Mouse (Mus musculus): ENCODE data around the gene Fam222b. TPM values are rescaled to one million over a fixed set of nuclear protein-coding genes. Genes with fewer than 3 reads are reported as not detected.
"Not testable (repeated sequence)": the region's sequence is repeated elsewhere in the genome, so short reads cannot be mapped to it uniquely, and the experiment has no call there.

Fam222b gene
- polyA plus RNA-seq, 1 experiment from 2014 or later = 22.3 TPM

DNA sequence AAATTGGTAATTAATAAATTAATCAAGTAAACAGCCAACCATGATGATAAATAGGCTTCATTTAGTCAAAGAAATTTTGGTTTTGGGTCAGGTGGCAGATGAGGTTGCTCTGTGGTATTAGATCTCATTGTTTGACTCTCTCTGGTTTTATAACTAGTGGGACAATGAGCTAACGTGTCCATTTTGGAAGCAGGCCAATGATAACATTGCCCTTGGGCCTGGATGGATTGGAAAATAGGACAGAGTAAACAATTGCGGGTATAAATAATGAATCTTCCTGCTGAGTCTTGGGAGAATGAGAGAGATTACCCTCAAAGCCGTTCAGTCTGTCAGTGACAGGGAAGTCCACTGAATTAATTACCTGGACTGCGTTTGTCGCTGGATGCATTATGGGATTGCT lies 26.7 kb downstream of the Fam222b start:
- Histone ChIP-seq H3K4me3 (ENCODE audit: low read depth, low read length) (no peak overlapping the region), H3K27me3 (replicated peaks; ENCODE audit: control insufficient read depth, insufficient read depth, low read length) (no peaks in the 10 kb centered on the region), H3K4me1 (ENCODE audit: control insufficient read depth, insufficient read depth, low read length) (peaks cover 5% of the 10 kb centered on the region; the same call in 1 of the 2 replicates), H3K27ac (ENCODE audit: low read depth, low read length) (no peak overlapping the region), H3K9me3 (replicated peaks; ENCODE audit: control insufficient read depth, low read length) (no peaks in the 10 kb centered on the region), H3K36me3 (ENCODE audit: control insufficient read depth, insufficient read depth, low read length) (no peaks in the 10 kb centered on the region), H3K4me2 (ENCODE audit: low read length) (no peak overlapping the region), H3K9ac (ENCODE audit: low read length) (no peak overlapping the region)
- 44% methylated on average over 5 of the region's 5 CpGs for WGBS
- no peak for DNase-seq (ENCODE audit: low spot score)
- no peak for ATAC-seq

DNA sequence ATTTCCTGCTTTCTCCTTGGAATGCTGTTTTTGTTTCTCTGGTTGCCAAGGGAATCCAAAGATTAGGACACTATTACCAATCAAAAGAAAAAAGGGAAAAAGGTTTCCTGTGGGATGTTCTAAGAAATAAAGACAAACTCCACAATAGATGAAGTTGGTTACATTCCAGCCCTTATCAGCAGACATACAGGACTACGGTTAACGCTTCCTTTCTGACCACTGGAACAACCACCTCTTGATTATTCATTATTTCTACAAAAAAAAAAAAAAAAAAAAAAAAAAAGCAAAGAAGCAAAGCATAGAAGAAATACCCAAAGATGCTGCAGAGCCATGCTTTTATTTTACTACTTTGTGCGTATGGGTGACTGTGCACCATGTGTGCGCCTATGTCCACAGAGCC lies 28.4 kb downstream of the Fam222b start:
- 92% methylated on average over 4 of the region's 4 CpGs for WGBS
- H3K9me3 ChIP-seq (replicated peaks; ENCODE audit: control insufficient read depth, low read length) = no peaks in the 10 kb centered on the region

DNA sequence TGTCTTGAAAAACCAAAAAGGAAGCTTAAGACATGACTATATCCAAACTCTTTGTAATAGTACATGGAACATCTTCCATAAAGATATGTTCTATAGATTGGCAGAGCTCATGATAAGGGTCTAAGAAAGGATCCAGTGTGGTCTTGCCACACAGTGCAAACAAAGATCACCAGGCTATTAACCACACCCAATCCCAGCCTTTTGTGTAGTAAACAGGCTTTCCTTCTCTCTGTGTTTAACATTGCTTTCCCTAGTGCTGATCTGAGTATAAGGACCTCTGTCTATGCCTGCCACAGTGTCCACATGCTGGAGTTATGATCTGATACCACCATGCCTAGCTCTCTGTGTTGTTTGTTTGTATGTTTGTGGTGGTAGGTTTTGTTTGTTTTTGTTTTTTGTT lies 29.3 kb downstream of the Fam222b start:
- H3K9ac ChIP-seq (ENCODE audit: low read length) = no peak overlapping the region
- H3K36me3 ChIP-seq (ENCODE audit: control insufficient read depth, insufficient read depth, low read length) = no peaks in the 10 kb centered on the region
- H3K27me3 ChIP-seq (replicated peaks; ENCODE audit: control insufficient read depth, insufficient read depth, low read length) = no peaks in the 10 kb centered on the region
- no peak for ATAC-seq
- H3K27ac ChIP-seq (ENCODE audit: low read depth, low read length) = no peak overlapping the region
- H3K4me2 ChIP-seq (ENCODE audit: low read length) = no peak overlapping the region
- no peaks in the 10 kb centered on the region for H3K4me1 ChIP-seq (ENCODE audit: control insufficient read depth, insufficient read depth, low read length)
- H3K9me3 ChIP-seq (replicated peaks; ENCODE audit: control insufficient read depth, low read length) = no peaks in the 10 kb centered on the region
- no peak overlapping the region for H3K4me3 ChIP-seq (ENCODE audit: low read depth, low read length)
- DNase-seq (ENCODE audit: low spot score) = no peak

More for the DNA sequence above, 28.4 kb downstream of the Fam222b start:
- no peaks in the 10 kb centered on the region for H3K4me1 ChIP-seq (ENCODE audit: control insufficient read depth, insufficient read depth, low read length)
- H3K27me3 ChIP-seq (replicated peaks; ENCODE audit: control insufficient read depth, insufficient read depth, low read length) = no peaks in the 10 kb centered on the region
- ATAC-seq (no peak), DNase-seq (ENCODE audit: low spot score) (no peak)
- no peak overlapping the region for H3K27ac ChIP-seq (ENCODE audit: low read depth, low read length)
- no peaks in the 10 kb centered on the region for H3K36me3 ChIP-seq (ENCODE audit: control insufficient read depth, insufficient read depth, low read length)
- no peak overlapping the region for H3K4me2 ChIP-seq (ENCODE audit: low read length)
- no peak overlapping the region for H3K4me3 ChIP-seq (ENCODE audit: low read depth, low read length)
- H3K9ac ChIP-seq (ENCODE audit: low read length) = no peak overlapping the region

DNA sequence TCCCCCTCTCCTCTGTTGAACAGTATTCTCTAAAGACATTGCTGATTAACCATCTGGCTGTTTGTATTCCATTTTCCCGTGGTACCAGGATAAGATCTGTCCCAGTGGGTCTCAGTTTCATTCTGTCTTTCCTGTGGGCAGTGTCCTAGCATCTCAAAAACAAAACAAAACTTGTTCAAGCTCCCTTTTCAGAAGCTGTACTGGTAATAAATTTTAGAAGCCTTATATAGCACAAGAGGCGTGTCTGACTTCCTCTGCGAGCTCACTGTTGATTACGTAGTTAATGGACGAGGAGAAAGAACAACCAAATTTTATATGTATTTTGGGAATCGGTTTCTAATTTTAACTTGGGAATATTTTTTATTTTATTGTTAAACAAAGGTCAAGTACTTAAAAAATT lies 31.2 kb downstream of the Fam222b start:
- 84% methylated on average over 6 of the region's 6 CpGs for WGBS
- H3K9ac ChIP-seq (ENCODE audit: low read length) = no peak overlapping the region
- H3K9me3 ChIP-seq (replicated peaks; ENCODE audit: control insufficient read depth, low read length) = no peaks in the 10 kb centered on the region
- H3K4me3 ChIP-seq (ENCODE audit: low read depth, low read length) = no peak overlapping the region
- DNase-seq (ENCODE audit: low spot score) (peak; percentile 14), ATAC-seq (no peak)
- no peaks in the 10 kb centered on the region for H3K36me3 ChIP-seq (ENCODE audit: control insufficient read depth, insufficient read depth, low read length)
- H3K27me3 ChIP-seq (replicated peaks; ENCODE audit: control insufficient read depth, insufficient read depth, low read length) = no peaks in the 10 kb centered on the region
- no peaks in the 10 kb centered on the region for H3K4me1 ChIP-seq (ENCODE audit: control insufficient read depth, insufficient read depth, low read length)
- H3K27ac ChIP-seq (ENCODE audit: low read depth, low read length) = no peak overlapping the region
- no peak overlapping the region for H3K4me2 ChIP-seq (ENCODE audit: low read length)

DNA sequence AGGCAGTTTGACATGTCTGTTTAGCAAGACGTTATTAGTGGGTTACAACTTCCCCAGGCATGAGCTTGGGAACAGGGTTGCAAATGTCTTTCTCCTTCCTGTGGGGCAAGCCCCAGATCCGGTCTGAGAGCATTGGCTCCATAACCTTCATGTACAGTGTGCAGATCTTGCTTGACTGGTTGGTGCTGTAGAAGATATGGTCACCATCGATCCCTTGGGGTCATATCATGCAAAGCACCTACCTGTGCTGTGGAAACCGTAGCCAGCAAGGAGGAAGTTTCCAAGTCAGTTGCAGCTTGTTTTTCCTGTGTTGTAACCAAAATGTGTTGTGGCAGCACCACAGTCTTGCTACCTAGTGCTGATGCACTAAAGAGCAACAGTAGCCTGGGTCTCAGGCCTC lies 32.3 kb downstream of the Fam222b start:
- Histone ChIP-seq H3K27ac (ENCODE audit: low read depth, low read length) (no peak overlapping the region), H3K4me3 (ENCODE audit: low read depth, low read length) (no peak overlapping the region), H3K9ac (ENCODE audit: low read length) (no peak overlapping the region), H3K4me1 (ENCODE audit: control insufficient read depth, insufficient read depth, low read length) (no peaks in the 10 kb centered on the region), H3K9me3 (replicated peaks; ENCODE audit: control insufficient read depth, low read length) (no peaks in the 10 kb centered on the region), H3K36me3 (ENCODE audit: control insufficient read depth, insufficient read depth, low read length) (no peaks in the 10 kb centered on the region), H3K27me3 (replicated peaks; ENCODE audit: control insufficient read depth, insufficient read depth, low read length) (no peaks in the 10 kb centered on the region), H3K4me2 (ENCODE audit: low read length) (no peak overlapping the region)
- ATAC-seq (no peak), DNase-seq (ENCODE audit: low spot score) (no peak)
- WGBS = 92% methylated on average over 4 of the region's 4 CpGs

DNA sequence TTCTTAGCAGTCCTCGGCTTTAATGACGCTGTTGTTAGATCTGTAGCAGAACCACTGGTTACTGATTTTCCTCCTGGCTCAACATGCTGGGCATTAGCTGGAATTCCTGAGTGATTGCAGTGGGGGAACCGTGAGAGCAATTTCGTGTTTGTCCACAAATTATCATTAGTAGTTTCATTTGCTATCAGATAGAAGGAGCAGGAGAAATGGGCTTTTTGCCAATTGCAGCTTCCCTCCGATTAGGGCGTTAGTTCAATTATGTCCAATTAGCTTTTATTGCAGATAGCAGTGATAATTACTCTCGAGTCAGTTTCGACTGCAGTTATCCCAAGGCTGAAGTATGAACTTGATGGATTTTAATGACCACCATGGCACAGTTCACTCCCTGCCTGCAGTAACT lies 35.0 kb downstream of the Fam222b start:
- 44% methylated on average over 8 of the region's 8 CpGs for WGBS
- Histone ChIP-seq H3K27me3 (replicated peaks; ENCODE audit: control insufficient read depth, insufficient read depth, low read length) (no peaks in the 10 kb centered on the region), H3K9ac (ENCODE audit: low read length) (no peak overlapping the region), H3K9me3 (replicated peaks; ENCODE audit: control insufficient read depth, low read length) (no peaks in the 10 kb centered on the region), H3K4me2 (ENCODE audit: low read length) (no peak overlapping the region), H3K4me1 (ENCODE audit: control insufficient read depth, insufficient read depth, low read length) (no peaks in the 10 kb centered on the region), H3K4me3 (ENCODE audit: low read depth, low read length) (no peak overlapping the region), H3K27ac (ENCODE audit: low read depth, low read length) (no peak overlapping the region), H3K36me3 (ENCODE audit: control insufficient read depth, insufficient read depth, low read length) (no peaks in the 10 kb centered on the region)
- ATAC-seq (no peak), DNase-seq (ENCODE audit: low spot score) (peak; percentile 59)

DNA sequence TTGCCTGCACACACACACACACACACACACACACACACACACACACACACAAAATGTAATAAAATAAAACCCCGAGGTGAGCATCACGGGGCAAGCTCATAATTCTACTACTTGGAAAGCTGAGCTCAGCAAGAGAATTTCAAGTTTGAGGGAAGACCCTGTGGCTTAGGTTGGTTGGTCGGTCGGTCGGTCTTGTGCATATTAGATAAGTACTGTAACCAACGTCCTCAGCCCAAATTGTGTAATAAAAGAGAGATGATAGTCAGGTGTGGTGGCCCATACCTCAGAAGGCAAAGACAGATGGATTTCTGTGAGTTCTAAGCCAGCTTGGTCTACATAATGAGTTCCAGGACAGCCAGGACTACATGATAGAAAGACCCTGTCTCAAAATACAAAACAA lies 39.5 kb downstream of the Fam222b start:
- Histone ChIP-seq H3K36me3 (ENCODE audit: control insufficient read depth, insufficient read depth, low read length) (no peaks in the 10 kb centered on the region), H3K27ac (ENCODE audit: low read depth, low read length) (no peak overlapping the region), H3K9me3 (replicated peaks; ENCODE audit: control insufficient read depth, low read length) (no peaks in the 10 kb centered on the region), H3K27me3 (replicated peaks; ENCODE audit: control insufficient read depth, insufficient read depth, low read length) (no peaks in the 10 kb centered on the region), H3K4me1 (ENCODE audit: control insufficient read depth, insufficient read depth, low read length) (no peaks in the 10 kb centered on the region), H3K4me2 (ENCODE audit: low read length) (no peak overlapping the region), H3K4me3 (ENCODE audit: low read depth, low read length) (no peak overlapping the region), H3K9ac (ENCODE audit: low read length) (no peak overlapping the region)
- ATAC-seq (no peak), DNase-seq (ENCODE audit: low spot score) (no peak)
- 91% methylated on average over 6 of the region's 6 CpGs for WGBS

DNA sequence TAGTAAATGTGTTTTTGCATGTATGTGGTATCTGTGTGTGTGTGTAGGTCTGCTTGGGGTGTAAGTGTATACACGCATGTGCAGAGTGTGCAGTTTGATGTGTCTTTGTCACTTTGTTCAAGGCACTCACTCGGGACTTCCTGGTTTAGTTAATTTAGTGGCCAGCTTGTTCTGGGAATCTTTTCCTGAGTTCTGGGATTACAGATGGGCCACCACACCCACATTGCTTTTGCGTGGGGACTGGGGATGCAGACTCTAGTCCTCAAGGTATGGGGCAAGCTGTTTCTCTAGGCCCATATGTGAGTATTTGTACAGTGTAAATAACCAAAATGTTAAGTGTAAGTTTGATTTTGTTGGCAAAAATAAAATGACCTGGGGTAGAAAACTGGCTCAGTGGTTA lies 39.9 kb downstream of the Fam222b start:
- no peak overlapping the region for H3K9ac ChIP-seq (ENCODE audit: low read length)
- no peak overlapping the region for H3K27ac ChIP-seq (ENCODE audit: low read depth, low read length)
- no peak overlapping the region for H3K4me2 ChIP-seq (ENCODE audit: low read length)
- ATAC-seq (no peak), DNase-seq (ENCODE audit: low spot score) (no peak)
- H3K4me1 ChIP-seq (ENCODE audit: control insufficient read depth, insufficient read depth, low read length) = no peaks in the 10 kb centered on the region
- H3K27me3 ChIP-seq (replicated peaks; ENCODE audit: control insufficient read depth, insufficient read depth, low read length) = no peaks in the 10 kb centered on the region
- no peaks in the 10 kb centered on the region for H3K36me3 ChIP-seq (ENCODE audit: control insufficient read depth, insufficient read depth, low read length)
- no peak overlapping the region for H3K4me3 ChIP-seq (ENCODE audit: low read depth, low read length)
- 90% methylated on average over 3 of the region's 3 CpGs for WGBS
- no peaks in the 10 kb centered on the region for H3K9me3 ChIP-seq (replicated peaks; ENCODE audit: control insufficient read depth, low read length)

DNA sequence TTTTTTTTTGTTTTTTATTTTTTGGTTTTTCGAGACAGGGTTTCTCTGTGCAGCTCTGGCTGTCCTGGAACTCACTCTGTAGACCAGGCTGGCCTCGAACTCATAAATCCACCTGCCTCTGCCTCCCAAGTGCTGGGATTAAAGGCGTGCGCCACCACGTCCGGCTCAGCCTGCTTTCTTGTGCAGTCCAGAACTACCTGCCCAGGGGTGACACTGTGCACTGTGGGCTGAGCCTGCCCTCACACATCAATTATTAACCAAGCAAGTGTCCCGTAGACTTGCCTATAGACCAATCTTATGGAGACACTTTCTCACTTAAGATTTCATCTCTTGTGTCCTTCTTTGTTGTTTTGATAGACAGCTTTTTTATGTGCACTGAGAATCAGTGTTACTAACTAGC lies 40.9 kb downstream of the Fam222b start:
- not testable (repeated sequence) for H3K27me3 ChIP-seq (replicated peaks; ENCODE audit: control insufficient read depth, insufficient read depth, low read length); H3K36me3 ChIP-seq (ENCODE audit: control insufficient read depth, insufficient read depth, low read length); H3K4me1 ChIP-seq (ENCODE audit: control insufficient read depth, insufficient read depth, low read length); ATAC-seq; H3K9ac ChIP-seq (ENCODE audit: low read length); H3K4me2 ChIP-seq (ENCODE audit: low read length); H3K4me3 ChIP-seq (ENCODE audit: low read depth, low read length); H3K9me3 ChIP-seq (replicated peaks; ENCODE audit: control insufficient read depth, low read length); H3K27ac ChIP-seq (ENCODE audit: low read depth, low read length); DNase-seq (ENCODE audit: low spot score)
- 94% methylated on average over 7 of the region's 7 CpGs for WGBS

DNA sequence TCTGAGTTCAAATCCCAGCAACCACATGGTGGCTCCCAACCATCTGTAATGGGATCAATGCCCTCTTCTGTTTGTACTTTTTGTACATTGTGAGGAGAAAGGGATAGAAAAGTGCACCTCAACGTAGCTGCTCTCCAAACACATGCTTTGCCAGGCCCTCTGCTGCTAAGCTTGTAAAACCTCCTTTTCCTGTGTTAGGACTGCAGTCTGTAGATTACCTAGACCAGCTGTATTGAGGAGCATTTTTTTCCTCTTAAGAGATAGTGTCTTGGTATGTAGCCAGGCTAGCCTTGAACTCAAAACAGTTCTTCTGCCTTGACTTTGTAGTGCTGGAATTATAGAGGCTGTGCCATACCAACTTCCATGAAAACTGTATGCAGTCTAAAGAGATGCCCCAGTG lies 41.7 kb downstream of the Fam222b start:
- Histone ChIP-seq H3K4me3 (ENCODE audit: low read depth, low read length) (no peak overlapping the region), H3K27me3 (replicated peaks; ENCODE audit: control insufficient read depth, insufficient read depth, low read length) (no peaks in the 10 kb centered on the region), H3K4me1 (ENCODE audit: control insufficient read depth, insufficient read depth, low read length) (no peaks in the 10 kb centered on the region), H3K36me3 (ENCODE audit: control insufficient read depth, insufficient read depth, low read length) (no peaks in the 10 kb centered on the region), H3K27ac (ENCODE audit: low read depth, low read length) (no peak overlapping the region), H3K9ac (ENCODE audit: low read length) (no peak overlapping the region), H3K4me2 (ENCODE audit: low read length) (no peak overlapping the region), H3K9me3 (replicated peaks; ENCODE audit: control insufficient read depth, low read length) (no peaks in the 10 kb centered on the region)
- WGBS = 92% methylated on average over 1 of the region's 1 CpGs
- DNase-seq (ENCODE audit: low spot score) (no peak), ATAC-seq (no peak)
